Mouse (Mus musculus) hindbrain, embryonic 16.5 days (tissue): Measurements from ENCODE around the gene Dnah8. TPM values are rescaled to one million over a fixed set of nuclear protein-coding genes. Genes with fewer than 3 reads are reported as not detected.

Experiments used
- ATAC-seq: fragments of 200-750 bp; cut with Nextera tagmentation; 2 replicates; pipeline ENCODE4 v1.8.0; 2017; ENCODE audit warnings: moderate TSS enrichment, moderate library complexity
- H3K27ac ChIP-seq: fragments of 300-500 bp; sonication (generic); 2 replicates; pipeline ENCODE4 v1.5.1; 2014; ENCODE audit warnings: low read depth, mild to moderate bottlenecking, control low read depth, low read length, moderate library complexity
- H3K27me3 ChIP-seq: fragments of 300-500 bp; sonication (generic); replicated peaks from 2 replicates; pipeline ENCODE4 v1.6.1; 2014; ENCODE audit warnings: low read length; ENCODE audit not compliant: control insufficient read depth, insufficient read depth
- H3K36me3 ChIP-seq: fragments of 300-500 bp; sonication (generic); 2 replicates; pipeline ENCODE4 v1.6.1; 2014; ENCODE audit warnings: mild to moderate bottlenecking, low read length, moderate library complexity, mixed read lengths; ENCODE audit not compliant: control insufficient read depth, insufficient read depth
- H3K4me1 ChIP-seq: fragments of 300-500 bp; sonication (generic); 2 replicates; pipeline ENCODE4 v1.6.1; 2014; ENCODE audit warnings: low read depth, low read length; ENCODE audit not compliant: control insufficient read depth, insufficient read depth
- H3K4me2 ChIP-seq: fragments of 300-500 bp; sonication (generic); 2 replicates; pipeline ENCODE4 v1.6.1; 2014; ENCODE audit warnings: mild to moderate bottlenecking, low read length, control low read depth, moderate library complexity
- H3K4me3 ChIP-seq: fragments of 300-500 bp; sonication (generic); 2 replicates; pipeline ENCODE4 v1.5.1; 2014; ENCODE audit warnings: mild to moderate bottlenecking, low read length, control low read depth, moderate library complexity
- H3K9ac ChIP-seq: fragments of 300-500 bp; sonication (generic); 2 replicates; pipeline ENCODE4 v1.6.1; 2014; ENCODE audit warnings: low read depth, mild to moderate bottlenecking, control low read depth, low read length, moderate library complexity
- H3K9me3 ChIP-seq: fragments of 300-500 bp; sonication (generic); 2 replicates; pipeline ENCODE4 v1.6.1; 2014; ENCODE audit warnings: mild to moderate bottlenecking, low read length, moderate library complexity; ENCODE audit not compliant: control insufficient read depth
- WGBS: fragments of 180-500 bp; shearing (Covaris S2); extraction: QIAGEN DNeasy Blood & Tissue Kit; methylation state at CpG from one replicate; pipeline ENCODE4 v1.1.7; 2014; 5-methylcytosine and 5-hydroxymethylcytosine counted together
- polyA plus RNA-seq: library from polyadenylated mRNA; unstranded; fragments of >200 nt; fragmentation: Nextera tagmentation; extraction: Ambion mirVana; gene quantifications from 2 replicates; pipeline ENCODE4 v1.2.1, GENCODE M21; 2015

Gene Dnah8
- polyA plus RNA-seq, 1 experiment from 2014 or later = 1.7 TPM

- WGBS = 94% methylated on average over 9 of the region's 9 CpGs
- H3K36me3 ChIP-seq = no peaks in the 10 kb centered on the region
These were observed 179.5 kb downstream of the Dnah8 start for GRCm38 (mm10) chr17:30803668-30804067.

GRCm38 (mm10) chr17:30804955-30805354 lies 180.8 kb downstream of the Dnah8 start:
- H3K27ac ChIP-seq = peak overlapping the region; percentile 61
- H3K4me3 ChIP-seq = no peak overlapping the region
- no peak overlapping the region; the same call in 1 of the 2 replicates for H3K9ac ChIP-seq
- H3K27me3 ChIP-seq = no peaks in the 10 kb centered on the region
- ATAC-seq = no peak
- H3K36me3 ChIP-seq = no peaks in the 10 kb centered on the region
- peaks cover 19% of the 10 kb centered on the region for H3K4me1 ChIP-seq
- 18% methylated on average over 8 of the region's 8 CpGs for WGBS
- H3K9me3 ChIP-seq = no peaks in the 10 kb centered on the region
- no peak overlapping the region for H3K4me2 ChIP-seq

More at GRCm38 (mm10) chr17:30803668-30804067, 179.5 kb downstream of the Dnah8 start:
- ATAC-seq = no peak
- H3K9me3 ChIP-seq = no peaks in the 10 kb centered on the region
- H3K27ac ChIP-seq = no peak overlapping the region
- H3K4me2 ChIP-seq = no peak overlapping the region
- H3K4me3 ChIP-seq = no peak overlapping the region
- H3K4me1 ChIP-seq = peaks cover 16% of the 10 kb centered on the region
- no peaks in the 10 kb centered on the region for H3K27me3 ChIP-seq
- no peak overlapping the region for H3K9ac ChIP-seq

- ATAC-seq = 0 out of 2 replicates have a peak, but pooled peaks have one; percentile 19
These were observed 181.4 kb downstream of the Dnah8 start for GRCm38 (mm10) chr17:30805511-30806059.

GRCm38 (mm10) chr17:30808866-30809660 lies 184.9 kb downstream of the Dnah8 start:
- no peaks in the 10 kb centered on the region for H3K9me3 ChIP-seq
- H3K4me3 ChIP-seq = no peak overlapping the region
- peaks cover 22% of the 10 kb centered on the region for H3K4me1 ChIP-seq
- no peaks in the 10 kb centered on the region for H3K36me3 ChIP-seq
- no peak overlapping the region for H3K27ac ChIP-seq
- H3K27me3 ChIP-seq = no peaks in the 10 kb centered on the region
- 59% methylated on average over 15 of the region's 15 CpGs for WGBS
- ATAC-seq = peak; percentile 69
- H3K4me2 ChIP-seq = peak overlapping the region; percentile 24
- H3K9ac ChIP-seq = no peak overlapping the region

More at GRCm38 (mm10) chr17:30805511-30806059, 181.4 kb downstream of the Dnah8 start:
- WGBS = 20% methylated on average over 12 of the region's 12 CpGs
- H3K4me2 ChIP-seq = peak overlapping the region; percentile 13; the same call in 1 of the 2 replicates
- no peaks in the 10 kb centered on the region for H3K27me3 ChIP-seq
- H3K9me3 ChIP-seq = no peaks in the 10 kb centered on the region
- H3K36me3 ChIP-seq = no peaks in the 10 kb centered on the region
- peak overlapping the region; percentile 36; the same call in 1 of the 2 replicates for H3K27ac ChIP-seq
- peak overlapping the region; percentile 5; the same call in 1 of the 2 replicates for H3K9ac ChIP-seq
- H3K4me1 ChIP-seq = peaks cover 22% of the 10 kb centered on the region
- no peak overlapping the region for H3K4me3 ChIP-seq

- H3K4me2 ChIP-seq = peak overlapping the region; percentile 16; the same call in 1 of the 2 replicates
- H3K4me3 ChIP-seq = no peak overlapping the region
- H3K9ac ChIP-seq = no peak overlapping the region
- H3K27me3 ChIP-seq = no peaks in the 10 kb centered on the region
- peaks cover 16% of the 10 kb centered on the region for H3K4me1 ChIP-seq
- no peak for ATAC-seq
- no peaks in the 10 kb centered on the region for H3K36me3 ChIP-seq
- H3K9me3 ChIP-seq = no peaks in the 10 kb centered on the region
- WGBS = 47% methylated on average over 16 of the region's 16 CpGs
- H3K27ac ChIP-seq = no peak overlapping the region
These were observed 185.9 kb downstream of the Dnah8 start for GRCm38 (mm10) chr17:30809926-30810660.

GRCm38 (mm10) chr17:30818543-30818942 lies 194.4 kb downstream of the Dnah8 start:
- Histone ChIP-seq H3K27ac (no peak overlapping the region), H3K4me1 (no peaks in the 10 kb centered on the region), H3K9me3 (no peaks in the 10 kb centered on the region), H3K9ac (no peak overlapping the region), H3K36me3 (no peaks in the 10 kb centered on the region), H3K4me2 (no peak overlapping the region), H3K27me3 (no peaks in the 10 kb centered on the region), H3K4me3 (no peak overlapping the region)
- 92% methylated on average over 5 of the region's 5 CpGs for WGBS
- no peak for ATAC-seq

- Histone ChIP-seq H3K27me3 (no peaks in the 10 kb centered on the region), H3K27ac (no peak overlapping the region), H3K4me3 (no peak overlapping the region), H3K4me2 (no peak overlapping the region), H3K4me1 (no peaks in the 10 kb centered on the region), H3K9me3 (no peaks in the 10 kb centered on the region), H3K36me3 (no peaks in the 10 kb centered on the region), H3K9ac (no peak overlapping the region)
- ATAC-seq = no peak
- WGBS = 93% methylated on average over 8 of the region's 8 CpGs
These were observed 195.0 kb downstream of the Dnah8 start for GRCm38 (mm10) chr17:30819134-30819533.

GRCm38 (mm10) chr17:30821115-30821514 lies 197.0 kb downstream of the Dnah8 start:
- 87% methylated on average over 6 of the region's 6 CpGs for WGBS
- no peak for ATAC-seq
- H3K36me3 ChIP-seq = no peaks in the 10 kb centered on the region
- H3K4me1 ChIP-seq = no peaks in the 10 kb centered on the region; the same call in 1 of the 2 replicates
- H3K9ac ChIP-seq = no peak overlapping the region
- no peaks in the 10 kb centered on the region for H3K27me3 ChIP-seq
- H3K4me2 ChIP-seq = no peak overlapping the region
- no peak overlapping the region for H3K27ac ChIP-seq
- H3K4me3 ChIP-seq = no peak overlapping the region
- H3K9me3 ChIP-seq = no peaks in the 10 kb centered on the region

- Histone ChIP-seq H3K4me2 (no peak overlapping the region), H3K36me3 (no peaks in the 10 kb centered on the region), H3K9me3 (no peaks in the 10 kb centered on the region), H3K27ac (no peak overlapping the region), H3K4me3 (no peak overlapping the region), H3K9ac (no peak overlapping the region), H3K27me3 (no peaks in the 10 kb centered on the region), H3K4me1 (no peaks in the 10 kb centered on the region; the same call in 1 of the 2 replicates)
- no peak for ATAC-seq
- 90% methylated on average over 7 of the region's 7 CpGs for WGBS
These were observed 200.3 kb downstream of the Dnah8 start for GRCm38 (mm10) chr17:30824473-30824872.
